Mouse (Mus musculus) cerebellum, adult 2 months (tissue): Measurements from ENCODE around the gene Hemk1.

ENCODE experiments used
- CTCF ChIP-seq: fragments of 200-500 bp; IDR thresholded peaks from 2 replicates; pipeline ENCODE4 v1.5.1; 2011; ENCODE audit warnings: low read depth, mild to moderate bottlenecking, control low read depth, low read length, moderate library complexity, borderline replicate concordance; ENCODE audit not compliant: insufficient read depth
- POLR2A ChIP-seq: fragments of 200-500 bp; IDR thresholded peaks from 2 replicates; pipeline ENCODE4 v1.6.1; 2011; ENCODE audit warnings: low read length, control low read depth, borderline replicate concordance; ENCODE audit not compliant: insufficient read depth

DNA sequence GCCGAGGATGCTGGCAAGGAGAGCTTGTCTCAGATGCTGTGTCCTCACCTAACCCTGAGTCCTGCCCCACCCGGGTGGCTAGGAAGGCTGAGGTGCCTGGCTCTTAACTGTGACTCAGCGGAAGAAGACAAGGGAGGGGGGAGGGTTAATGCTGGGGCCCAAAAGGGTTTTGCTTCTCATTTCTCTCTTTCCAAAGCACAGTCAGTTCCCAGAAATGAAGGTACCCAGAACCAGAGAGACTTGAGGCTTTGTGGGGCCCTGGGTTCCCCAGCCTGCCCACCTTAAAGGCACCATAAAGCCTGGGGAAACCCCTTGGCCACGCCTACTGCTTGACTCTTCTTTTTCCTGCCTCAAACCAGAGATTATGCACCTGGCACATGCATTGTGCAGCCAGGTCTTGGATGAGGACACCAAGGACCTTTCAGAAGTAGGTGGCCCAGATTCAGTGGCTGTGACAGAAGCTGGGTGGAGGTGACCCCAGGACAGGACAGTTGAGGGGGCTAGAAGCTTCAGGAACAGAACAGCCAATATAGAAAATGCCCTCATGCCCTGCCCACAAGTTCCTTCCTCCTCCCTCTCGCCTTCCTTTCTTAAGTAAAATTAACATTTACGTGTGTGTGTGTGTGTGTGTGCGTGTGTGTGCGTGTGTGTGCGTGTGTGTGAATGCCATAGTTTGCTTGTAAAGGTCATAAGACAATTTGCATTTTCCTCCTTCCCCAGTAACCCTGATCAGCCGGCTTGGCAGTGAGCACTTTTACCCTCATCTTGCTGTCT lies 25.2 kb downstream of the Hemk1 start:
- TF ChIP-seq POLR2A = no peak
- no peak for TF ChIP-seq CTCF
